Mouse (Mus musculus): ENCODE data around the gene Hint3. TPM values are rescaled to one million over a fixed set of nuclear protein-coding genes. Genes with fewer than 3 reads are reported as not detected.
A peak's percentile ranks its signal among the peaks of the same experiment; 100 is the strongest.
"Not testable (repeated sequence)": the region's sequence is repeated elsewhere in the genome, so short reads cannot be mapped to it uniquely, and the experiment has no call there.

The Hint3 gene
- 10 to 100 TPM; 37.9 to 38.2 TPM for total RNA-seq (2021)
- long read RNA-seq, experiment 1, transcript Hint3-203 (5 exons, 875 nt), result major isoform, 8 of 9 reads
- long read RNA-seq, experiment 1, partial matches to known transcripts, result 0 of 9 reads
- long read RNA-seq, experiment 1, other reads (novel, unspliced or antisense), result 0 of 9 reads
- long read RNA-seq, experiment 2, transcript Hint3-203 (5 exons, 875 nt), result major isoform, 13 of 14 reads
- long read RNA-seq, experiment 2, partial matches to known transcripts, result 0 of 14 reads
- long read RNA-seq, experiment 2, other reads (novel, unspliced or antisense), result 1 of 14 reads

- DNase-seq (ENCODE audit: low spot score in 2 of 2), result no peak
These were observed at the start of gene Hint3 for GRCm38 (mm10) chr10:30629513-30629912. Hint3 (minus strand) TSS chr10:30629632.

- DNase-seq (ENCODE audit: low spot score in 2 of 2), result peak in 1 of 2 experiments; percentile 16
These were observed 48.6 kb upstream of the Hint3 start for GRCm38 (mm10) chr10:30678051-30678450.

DNA sequence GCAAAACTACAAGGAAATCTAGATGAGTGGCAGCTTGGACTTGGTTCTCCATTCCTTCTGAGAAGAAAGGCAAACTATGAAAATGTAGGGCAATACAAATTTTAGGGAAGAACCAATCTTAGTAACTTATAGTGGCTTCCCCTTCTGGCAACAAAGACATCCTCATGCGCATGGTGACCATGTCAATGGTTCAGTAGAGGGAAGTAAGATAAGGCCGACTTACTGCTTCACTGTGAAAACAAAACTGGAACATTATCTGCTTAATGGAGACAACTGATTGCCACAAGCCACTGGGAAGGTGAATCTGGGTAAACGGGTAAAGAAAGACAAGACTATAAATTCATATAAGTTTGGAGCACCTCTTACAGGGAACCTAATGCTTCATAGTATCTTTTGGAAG, 45.4 kb upstream of the Hint3 start:
- no peak for DNase-seq (ENCODE audit: low spot score in 2 of 2)

GRCm38 (mm10) chr10:30666580-30666979, 37.1 kb upstream of the Hint3 start:
- no peak for DNase-seq (ENCODE audit: low spot score in 2 of 2)

GRCm38 (mm10) chr10:30660564-30661328, 31.3 kb upstream of the Hint3 start:
- peak in 1 of 2 experiments; percentile 8 for DNase-seq (ENCODE audit: low spot score in 2 of 2)

DNA sequence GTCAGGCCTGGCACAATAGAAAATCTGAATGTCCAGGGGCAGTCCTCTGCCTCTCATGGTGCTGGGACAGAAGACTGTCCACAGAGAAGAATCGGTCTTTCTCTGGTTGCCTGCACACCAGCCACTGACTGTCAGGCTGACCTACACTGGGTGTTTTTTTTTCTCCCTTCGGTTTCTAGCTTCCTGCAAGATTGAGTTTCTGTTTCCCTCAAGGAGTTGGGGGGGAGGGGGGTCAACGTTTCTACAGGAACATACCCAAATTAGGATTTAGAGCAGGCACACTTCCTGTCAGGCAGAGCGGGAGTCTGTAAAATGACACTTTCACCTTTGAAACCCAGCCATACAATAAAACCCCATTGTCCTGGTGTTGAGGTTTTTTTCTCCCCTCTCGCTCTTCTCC, 26.2 kb upstream of the Hint3 start:
- no peak for DNase-seq (ENCODE audit: low spot score in 2 of 2)

DNA sequence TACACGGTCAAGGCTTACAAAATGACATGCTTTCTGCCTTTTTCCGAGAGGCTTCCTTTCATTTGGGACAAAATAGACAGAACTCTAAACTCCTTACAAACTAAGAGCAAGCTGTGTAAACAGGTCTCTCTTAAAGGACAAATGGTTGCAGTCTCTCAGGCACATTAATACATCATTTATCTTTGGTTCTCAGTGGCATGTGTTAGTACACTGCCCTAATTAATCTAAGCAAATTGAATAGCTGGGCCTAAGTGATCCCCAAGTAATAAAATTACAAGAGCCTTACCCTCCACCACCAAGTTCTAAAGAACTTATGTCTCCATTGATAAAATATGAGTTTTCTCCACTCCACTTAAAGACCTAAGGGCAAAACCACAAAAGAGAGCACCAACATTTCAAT, 18.2 kb upstream of the Hint3 start:
- DNase-seq (ENCODE audit: low spot score in 2 of 2), result no peak

DNA sequence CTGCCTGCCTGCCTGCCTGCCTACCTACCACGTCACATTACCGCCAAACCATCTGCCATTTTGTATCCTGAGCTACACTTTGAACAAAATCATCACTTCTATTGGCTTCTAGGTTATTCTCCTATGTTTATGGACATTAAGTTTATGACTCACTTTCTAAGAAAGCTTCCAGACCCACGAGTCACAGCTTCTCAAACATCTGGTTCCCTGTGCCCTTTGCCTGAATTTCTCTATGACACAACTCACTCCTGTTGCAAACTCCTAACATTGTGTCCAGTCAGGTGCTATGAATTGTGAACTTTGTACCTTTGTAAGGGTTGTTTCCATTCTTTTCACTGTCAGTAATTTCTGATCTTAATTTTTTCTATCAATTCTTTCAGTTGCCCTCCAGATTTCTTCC, 8.8 kb upstream of the Hint3 start:
- no peak for DNase-seq (ENCODE audit: low spot score in 2 of 2)

DNA sequence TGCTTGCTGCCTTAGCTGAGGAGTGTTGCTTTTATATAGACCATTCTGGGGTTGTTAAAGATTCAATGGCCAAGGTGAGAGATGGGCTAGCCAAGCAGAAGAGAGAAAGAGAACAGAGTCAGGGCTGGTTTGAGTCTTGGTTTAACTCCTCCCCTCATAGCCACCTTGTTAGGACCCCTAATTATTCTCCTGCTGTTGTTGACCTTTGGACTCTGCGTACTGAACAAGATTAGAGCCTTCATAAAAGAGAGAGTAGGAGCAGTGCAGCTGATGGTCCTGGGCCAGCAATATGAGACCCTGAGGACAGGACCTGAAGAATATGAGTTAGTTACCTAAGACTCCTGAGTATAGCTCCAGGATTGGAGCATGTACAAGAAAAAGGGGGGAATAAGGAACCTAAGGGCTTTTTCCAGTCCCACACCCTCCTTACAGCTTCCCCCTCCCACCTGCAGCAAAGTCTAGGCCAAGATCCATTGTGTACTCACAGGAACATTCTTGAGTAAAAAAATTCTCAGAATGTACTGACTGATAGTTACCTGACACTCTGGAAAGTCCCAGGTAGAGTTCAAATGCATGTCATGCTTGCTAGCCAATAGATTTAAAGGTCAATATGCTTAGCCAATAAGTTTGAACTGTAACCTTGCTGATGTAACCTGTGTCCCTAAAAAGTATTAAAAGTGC, 7.2 kb upstream of the Hint3 start:
- DNase-seq (ENCODE audit: low spot score in 2 of 2), result not testable (repeated sequence)

GRCm38 (mm10) chr10:30632718-30633117, 3.3 kb upstream of the Hint3 start:
- DNase-seq (ENCODE audit: low spot score in 2 of 2), result no peak

- DNase-seq (ENCODE audit: low spot score in 2 of 2), result no peak
These were observed 545 bp upstream of the Hint3 start for GRCm38 (mm10) chr10:30629977-30630376.

DNA sequence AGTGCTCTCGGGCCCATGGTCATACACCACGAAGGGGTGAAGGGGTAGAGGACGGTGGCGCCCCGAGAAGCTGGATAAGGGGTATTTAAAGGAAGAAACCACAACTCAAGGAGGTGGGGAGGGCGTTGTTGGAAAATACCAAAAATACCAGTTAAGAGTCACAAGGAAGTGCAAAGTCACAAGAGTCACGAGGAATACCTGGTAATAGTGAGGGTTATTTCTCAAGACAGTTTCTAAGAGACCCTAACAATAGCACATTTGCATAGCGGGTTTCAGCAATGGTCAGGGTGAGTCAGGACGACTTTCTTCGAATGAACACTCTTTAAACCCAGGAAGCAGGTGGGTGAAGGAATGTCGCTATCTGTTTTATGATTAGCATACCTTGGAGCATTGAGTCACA, 988 bp downstream of the Hint3 start:
- DNase-seq (ENCODE audit: low spot score in 2 of 2), result not testable (repeated sequence)

GRCm38 (mm10) chr10:30627548-30627947, 1.9 kb downstream of the Hint3 start:
- no peak for DNase-seq (ENCODE audit: low spot score in 2 of 2)

- no peak for DNase-seq (ENCODE audit: low spot score in 2 of 2)
These were observed 5.0 kb downstream of the Hint3 start for GRCm38 (mm10) chr10:30624161-30625019.

DNA sequence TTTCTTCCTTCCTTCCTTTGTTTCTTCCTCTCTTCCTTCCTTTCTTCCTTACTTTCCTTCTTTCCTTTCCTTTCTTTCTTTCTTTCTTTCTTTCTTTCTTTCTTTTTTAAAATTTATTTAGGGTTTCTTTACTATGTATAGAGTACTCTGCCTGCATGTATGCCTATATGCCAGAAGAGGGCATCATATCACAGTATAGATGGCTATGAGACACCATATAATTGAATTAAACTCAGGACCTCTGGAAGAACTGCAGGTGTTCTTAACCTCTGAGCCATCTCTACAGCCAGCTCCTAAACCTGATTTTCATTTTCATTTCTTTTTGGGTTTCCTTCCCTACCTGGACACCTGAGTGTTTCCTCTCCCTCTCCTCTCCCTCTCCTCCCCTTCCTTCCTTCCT, 6.5 kb downstream of the Hint3 start:
- DNase-seq (ENCODE audit: low spot score in 2 of 2), result no peak

DNA sequence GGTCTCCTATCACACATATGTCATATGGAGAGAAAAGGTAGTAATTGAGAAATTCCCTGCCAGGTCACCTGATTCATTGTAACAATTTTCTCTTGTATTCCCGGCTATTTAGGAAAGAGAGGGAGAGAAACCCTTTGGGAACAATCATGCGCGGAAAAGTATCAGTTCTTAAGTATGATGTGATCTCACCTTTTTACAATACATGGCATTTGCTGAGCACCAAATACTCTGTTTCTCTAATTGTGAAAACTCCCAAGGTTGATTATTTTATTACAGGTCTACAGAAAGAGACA, 10.6 kb downstream of the Hint3 start:
- no peak for DNase-seq (ENCODE audit: low spot score in 2 of 2)

DNA sequence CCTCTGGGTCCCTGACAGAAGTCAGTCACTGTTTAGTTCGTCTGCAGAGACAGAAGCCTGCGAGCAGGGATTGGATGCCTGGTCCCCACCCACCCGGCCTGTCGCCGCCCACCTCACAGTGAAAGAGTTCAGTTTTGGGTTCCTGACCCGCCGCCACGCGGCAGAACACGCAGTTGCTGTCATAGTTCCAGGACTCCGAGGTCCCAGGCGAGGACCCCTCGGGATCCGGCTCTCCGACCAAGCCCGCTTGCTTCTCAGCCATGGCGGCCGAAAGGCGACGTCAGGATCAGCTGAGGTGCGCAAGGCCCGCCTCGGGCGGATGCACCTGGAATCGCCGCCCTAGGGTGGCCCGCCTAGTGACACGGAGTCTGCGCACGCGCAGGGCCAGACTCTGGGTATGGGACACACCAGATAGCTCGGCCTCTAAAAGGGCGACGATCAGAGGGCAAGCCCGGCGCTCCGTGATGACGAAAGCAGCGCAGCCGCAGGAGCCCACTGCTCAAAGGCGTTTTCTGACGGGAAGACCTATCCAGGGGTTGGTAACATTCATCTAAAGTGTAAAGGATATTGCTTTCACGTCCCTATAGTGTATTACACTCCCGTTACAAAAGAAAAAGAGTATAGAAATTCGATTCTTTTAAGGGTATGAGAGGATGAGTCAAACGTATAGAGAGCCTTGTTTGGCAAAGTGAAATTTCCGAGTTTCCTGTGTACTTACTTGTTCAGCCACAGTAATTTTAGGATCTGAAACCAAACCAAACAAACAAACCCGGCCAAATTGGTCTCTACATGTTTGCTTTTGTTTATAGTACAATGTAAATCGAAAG, 11.1 kb downstream of the Hint3 start:
- DNase-seq (ENCODE audit: low spot score in 2 of 2), result peak; percentile 99 to 100

DNA sequence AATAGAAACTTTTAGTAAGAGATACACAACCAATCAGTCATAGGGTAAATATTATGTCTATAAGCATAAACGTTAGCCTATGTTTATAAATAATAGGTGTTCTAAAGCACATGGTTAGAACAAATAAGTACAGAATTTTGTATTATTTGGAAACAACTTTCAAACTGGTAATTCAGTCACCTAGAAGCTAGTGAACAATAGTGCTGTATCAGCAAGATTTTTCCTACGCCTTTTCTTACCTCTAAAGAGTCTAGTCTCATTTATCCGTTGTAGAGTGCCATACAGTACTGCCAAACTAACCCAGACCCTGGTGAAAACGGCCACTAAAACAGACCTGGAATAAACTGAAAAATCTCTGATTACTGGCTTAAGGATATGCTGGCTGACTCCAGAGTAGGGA, 16.4 kb downstream of the Hint3 start:
- no peak for DNase-seq (ENCODE audit: low spot score in 2 of 2)

GRCm38 (mm10) chr10:30609614-30610013, 19.8 kb downstream of the Hint3 start:
- DNase-seq (ENCODE audit: low spot score in 2 of 2), result no peak

GRCm38 (mm10) chr10:30608109-30608508, 21.3 kb downstream of the Hint3 start:
- DNase-seq (ENCODE audit: low spot score in 2 of 2), result no peak
